Mouse (Mus musculus) fibroblast of lung, adult 2 months (primary cell): ENCODE measurements around the gene Esrp2.

Experiments
- DNase-seq: peaks from one replicate; pipeline ENCODE4 v3.0.0-alpha.2; 2011; ENCODE audit warnings: low read depth

Gene Esrp2

GRCm38 (mm10) chr8:106123443-106123842 lies 13.3 kb downstream of the Esrp2 start:
- no peak for DNase-seq

- DNase-seq: no peak
These were observed 20.9 kb downstream of the Esrp2 start for GRCm38 (mm10) chr8:106115897-106116296.

DNA sequence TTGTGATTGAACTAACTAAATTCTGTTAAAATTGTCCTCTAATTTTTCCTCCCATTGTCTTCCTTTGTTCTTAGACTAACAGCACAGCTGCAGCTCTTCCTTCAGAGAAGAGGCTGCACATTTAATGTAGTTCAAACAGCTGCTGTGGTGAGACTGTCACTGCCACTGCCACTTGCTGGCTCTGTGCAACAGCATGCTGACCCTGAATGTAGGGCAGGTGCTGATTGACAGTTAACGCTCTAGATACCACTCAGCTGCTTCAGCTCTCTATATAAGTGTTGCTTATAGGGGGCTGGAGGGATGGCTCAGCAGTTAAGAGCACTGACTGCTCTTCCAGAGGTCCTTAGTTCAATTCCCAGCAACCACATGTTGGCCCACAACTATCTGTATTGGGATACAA lies 24.3 kb downstream of the Esrp2 start:
- no peak for DNase-seq

DNA sequence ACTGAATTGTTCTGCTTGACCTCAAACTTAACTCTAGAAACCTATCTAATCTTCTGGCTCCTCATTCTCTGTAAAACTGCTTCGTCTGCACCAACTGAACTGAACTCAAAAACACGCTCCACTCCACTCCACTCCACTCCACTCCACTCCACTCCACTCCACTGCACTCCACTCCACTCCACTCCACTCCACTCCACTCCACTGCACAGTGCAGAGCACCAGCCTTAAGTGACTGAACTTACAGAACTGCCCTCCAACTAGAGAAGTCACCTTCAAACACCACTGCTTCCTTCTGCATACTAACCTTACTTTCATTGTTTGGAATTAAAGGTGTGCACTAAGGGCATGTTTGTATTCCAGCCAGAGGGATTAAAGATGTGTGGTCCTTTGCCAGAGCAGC lies 24.7 kb downstream of the Esrp2 start:
- no peak for DNase-seq

DNA sequence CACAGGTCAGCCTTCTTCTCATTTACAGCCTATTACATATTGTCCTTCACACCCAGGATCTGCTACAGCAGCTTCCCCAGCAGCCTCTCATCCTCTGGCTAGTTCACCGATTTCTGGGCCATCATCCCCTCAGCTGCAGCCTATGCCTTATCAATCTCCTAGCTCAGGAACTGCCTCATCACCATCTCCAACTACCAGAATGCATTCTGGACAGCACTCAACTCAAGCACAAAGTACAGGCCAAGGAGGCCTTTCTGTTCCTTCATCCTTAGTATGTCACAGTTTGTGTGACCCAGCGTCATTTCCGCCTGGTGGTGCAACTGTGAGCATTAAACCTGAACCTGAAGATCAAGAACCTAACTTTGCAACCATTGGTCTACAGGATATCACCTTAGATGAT lies 28.0 kb downstream of the Esrp2 start:
- no peak for DNase-seq

GRCm38 (mm10) chr8:106108080-106108479 lies 28.7 kb downstream of the Esrp2 start:
- DNase-seq: no peak

DNA sequence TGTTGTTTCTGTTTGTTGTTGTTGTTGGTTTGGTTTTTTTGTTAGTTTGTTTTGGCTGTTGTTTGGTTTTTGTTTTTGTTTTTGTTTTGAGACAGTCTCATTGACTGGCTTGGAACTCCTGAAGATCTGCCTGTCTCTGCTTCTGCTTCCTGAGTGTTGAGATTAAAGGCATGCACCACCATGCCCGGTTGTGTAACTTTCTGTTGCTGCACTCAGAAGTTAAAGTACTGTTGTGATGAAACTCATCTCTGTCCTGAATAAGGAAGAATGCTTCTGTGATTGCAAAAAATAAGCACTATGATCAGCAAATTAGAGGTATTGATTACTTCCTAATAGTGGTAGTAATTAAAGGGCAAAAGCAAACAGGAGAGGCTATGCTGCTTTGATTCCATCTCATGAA lies 30.6 kb downstream of the Esrp2 start:
- DNase-seq: no peak

DNA sequence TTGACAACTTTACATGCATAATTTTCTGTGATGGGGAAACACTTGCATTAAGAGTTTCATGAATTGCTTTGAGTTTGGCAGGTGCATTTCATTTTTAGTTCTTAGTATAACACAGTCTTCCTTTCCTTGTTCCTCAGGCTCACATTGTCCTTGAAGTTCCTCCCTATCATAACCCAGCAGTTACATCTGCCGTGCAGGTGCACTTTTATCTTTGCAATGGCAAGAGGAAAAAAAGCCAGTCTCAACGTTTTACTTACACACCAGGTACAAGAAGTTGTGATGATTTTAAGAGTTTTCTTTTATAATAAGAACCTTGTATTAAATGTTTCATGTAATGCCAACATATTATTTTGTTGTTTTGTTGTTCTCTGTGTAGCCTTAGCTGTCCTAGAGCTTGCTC lies 32.9 kb downstream of the Esrp2 start:
- no peak for DNase-seq

DNA sequence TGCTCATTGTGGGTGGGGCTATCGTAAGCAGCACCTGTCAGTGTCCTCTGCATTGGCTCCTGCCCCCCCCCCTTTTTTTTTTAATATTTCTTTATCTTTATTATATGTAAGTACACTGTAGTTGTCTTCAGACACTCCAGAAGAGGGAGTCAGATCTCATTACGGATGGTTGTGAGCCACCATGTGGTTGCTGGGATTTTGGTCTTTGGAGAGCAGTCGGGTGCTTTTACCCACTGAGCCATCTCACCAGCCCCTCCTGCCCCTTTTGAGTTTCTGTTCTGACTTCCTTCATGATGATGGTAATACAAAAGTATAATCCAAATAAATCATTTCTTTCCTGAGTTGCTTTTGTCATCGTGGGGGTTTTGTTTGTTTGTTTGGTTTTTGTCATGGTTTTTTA lies 34.5 kb downstream of the Esrp2 start:
- no peak for DNase-seq
